Mouse (Mus musculus): ENCODE measurements around the gene Olfr1495. TPM values are rescaled to one million over a fixed set of nuclear protein-coding genes. Genes with fewer than 3 reads are reported as not detected.
"Not testable (repeated sequence)": the region's sequence is repeated elsewhere in the genome, so short reads cannot be mapped to it uniquely, and the experiment has no call there.

The Olfr1495 gene
- not detected in 2 replicates for polyA plus RNA-seq (2014; fragmentation: Nextera tagmentation; extraction: Ambion mirVana)

- H3K4me3 ChIP-seq (ENCODE audit: low read depth, low read length): no peak within 1 kb of the TSS
- H3K9ac ChIP-seq (replicated peaks; ENCODE audit: low read depth, low read length): no peak within 1 kb of the TSS
- no peaks in the 10 kb centered on the region for H3K27me3 ChIP-seq (ENCODE audit: control insufficient read depth, insufficient read depth, low read length)
- H3K9me3 ChIP-seq (ENCODE audit: control insufficient read depth, low read depth, low read length): no peaks in the 10 kb centered on the region
- no peaks in the 10 kb centered on the region for H3K36me3 ChIP-seq (ENCODE audit: control insufficient read depth, insufficient read depth, low read length)
- ATAC-seq (ENCODE audit: insufficient number of reproducible peaks, insufficient read depth, low FRiP score, low read depth): no peak
- WGBS: 87% methylated on average over 3 of the region's 3 CpGs
- H3K27ac ChIP-seq (ENCODE audit: low read length): no peak within 1 kb of the TSS
- no peaks in the 10 kb centered on the region for H3K4me1 ChIP-seq (ENCODE audit: control insufficient read depth, insufficient read depth, low read length)
- no peak within 1 kb of the TSS for H3K4me2 ChIP-seq (replicated peaks; ENCODE audit: low read depth, low read length)
Observed at GRCm38 (mm10) chr19:13764306-13764705, at the start of gene Olfr1495. Gene Olfr1495 (plus strand): TSS chr19:13764606.

GRCm38 (mm10) chr19:13722978-13723377, 41.4 kb upstream of the Olfr1495 start, which contains the start of gene Olfr1493-ps1:
Gene Olfr1493-ps1 (plus strand): TSS chr19:13723278.
- H3K9me3 ChIP-seq (ENCODE audit: control insufficient read depth, low read depth, low read length): no peaks in the 10 kb centered on the region
- WGBS: 53% methylated on average over 2 of the region's 2 CpGs
- no peak for ATAC-seq (ENCODE audit: insufficient number of reproducible peaks, insufficient read depth, low FRiP score, low read depth)
- H3K9ac ChIP-seq (replicated peaks; ENCODE audit: low read depth, low read length): no peak within 1 kb of the TSS
- H3K4me1 ChIP-seq (ENCODE audit: control insufficient read depth, insufficient read depth, low read length): no peaks in the 10 kb centered on the region
- H3K27me3 ChIP-seq (ENCODE audit: control insufficient read depth, insufficient read depth, low read length): no peaks in the 10 kb centered on the region
- no peak within 1 kb of the TSS for H3K4me2 ChIP-seq (replicated peaks; ENCODE audit: low read depth, low read length)
- no peak within 1 kb of the TSS for H3K27ac ChIP-seq (ENCODE audit: low read length)
- no peak within 1 kb of the TSS for H3K4me3 ChIP-seq (ENCODE audit: low read depth, low read length)
- H3K36me3 ChIP-seq (ENCODE audit: control insufficient read depth, insufficient read depth, low read length): no peaks in the 10 kb centered on the region

- no peak within 1 kb of the TSS for H3K9ac ChIP-seq (replicated peaks; ENCODE audit: low read depth, low read length)
- H3K27me3 ChIP-seq (ENCODE audit: control insufficient read depth, insufficient read depth, low read length): no peaks in the 10 kb centered on the region
- no peak within 1 kb of the TSS for H3K4me3 ChIP-seq (ENCODE audit: low read depth, low read length)
- H3K27ac ChIP-seq (ENCODE audit: low read length): no peak within 1 kb of the TSS
- no peak for ATAC-seq (ENCODE audit: insufficient number of reproducible peaks, insufficient read depth, low FRiP score, low read depth)
- no peaks in the 10 kb centered on the region for H3K9me3 ChIP-seq (ENCODE audit: control insufficient read depth, low read depth, low read length)
- H3K4me2 ChIP-seq (replicated peaks; ENCODE audit: low read depth, low read length): no peak within 1 kb of the TSS
- WGBS: 85% methylated on average over 4 of the region's 4 CpGs
- H3K4me1 ChIP-seq (ENCODE audit: control insufficient read depth, insufficient read depth, low read length): no peaks in the 10 kb centered on the region
- no peaks in the 10 kb centered on the region for H3K36me3 ChIP-seq (ENCODE audit: control insufficient read depth, insufficient read depth, low read length)
Observed at GRCm38 (mm10) chr19:13739428-13739827, 25.0 kb upstream of the Olfr1495 start, which contains the start of gene Olfr1494. Gene Olfr1494 (plus strand): TSS chr19:13739728.

GRCm38 (mm10) chr19:13749366-13749765, 15.0 kb upstream of the Olfr1495 start:
- H3K4me1 ChIP-seq (ENCODE audit: control insufficient read depth, insufficient read depth, low read length): no peaks in the 10 kb centered on the region
- no peak overlapping the region for H3K4me3 ChIP-seq (ENCODE audit: low read depth, low read length)
- H3K9me3 ChIP-seq (ENCODE audit: control insufficient read depth, low read depth, low read length): no peaks in the 10 kb centered on the region
- no peaks in the 10 kb centered on the region for H3K36me3 ChIP-seq (ENCODE audit: control insufficient read depth, insufficient read depth, low read length)
- WGBS: 78% methylated on average over 1 of the region's 1 CpGs
- no peaks in the 10 kb centered on the region for H3K27me3 ChIP-seq (ENCODE audit: control insufficient read depth, insufficient read depth, low read length)
- ATAC-seq (ENCODE audit: insufficient number of reproducible peaks, insufficient read depth, low FRiP score, low read depth): no peak
- H3K9ac ChIP-seq (replicated peaks; ENCODE audit: low read depth, low read length): no peak overlapping the region
- no peak overlapping the region for H3K27ac ChIP-seq (ENCODE audit: low read length)
- no peak overlapping the region for H3K4me2 ChIP-seq (replicated peaks; ENCODE audit: low read depth, low read length)

- Histone ChIP-seq H3K9ac (replicated peaks; ENCODE audit: low read depth, low read length) (no peak overlapping the region), H3K27me3 (ENCODE audit: control insufficient read depth, insufficient read depth, low read length) (no peaks in the 10 kb centered on the region), H3K9me3 (ENCODE audit: control insufficient read depth, low read depth, low read length) (no peaks in the 10 kb centered on the region), H3K27ac (ENCODE audit: low read length) (no peak overlapping the region), H3K4me3 (ENCODE audit: low read depth, low read length) (no peak overlapping the region), H3K4me2 (replicated peaks; ENCODE audit: low read depth, low read length) (no peak overlapping the region), H3K36me3 (ENCODE audit: control insufficient read depth, insufficient read depth, low read length) (no peaks in the 10 kb centered on the region), H3K4me1 (ENCODE audit: control insufficient read depth, insufficient read depth, low read length) (no peaks in the 10 kb centered on the region)
- 88% methylated on average over 9 of the region's 9 CpGs for WGBS
- no peak for ATAC-seq (ENCODE audit: insufficient number of reproducible peaks, insufficient read depth, low FRiP score, low read depth)
Observed at GRCm38 (mm10) chr19:13768565-13769276, 4.3 kb downstream of the Olfr1495 start.

GRCm38 (mm10) chr19:13777578-13777977, 13.2 kb downstream of the Olfr1495 start, which contains the start of gene Olfr1496:
Gene Olfr1496 (plus strand): TSS chr19:13777878.
- Histone ChIP-seq H3K36me3 (ENCODE audit: control insufficient read depth, insufficient read depth, low read length) (no peaks in the 10 kb centered on the region), H3K27ac (ENCODE audit: low read length) (no peak within 1 kb of the TSS), H3K4me2 (replicated peaks; ENCODE audit: low read depth, low read length) (no peak within 1 kb of the TSS), H3K4me1 (ENCODE audit: control insufficient read depth, insufficient read depth, low read length) (no peaks in the 10 kb centered on the region), H3K9me3 (ENCODE audit: control insufficient read depth, low read depth, low read length) (no peaks in the 10 kb centered on the region), H3K4me3 (ENCODE audit: low read depth, low read length) (no peak within 1 kb of the TSS), H3K9ac (replicated peaks; ENCODE audit: low read depth, low read length) (no peak within 1 kb of the TSS), H3K27me3 (ENCODE audit: control insufficient read depth, insufficient read depth, low read length) (no peaks in the 10 kb centered on the region)
- no peak for ATAC-seq (ENCODE audit: insufficient number of reproducible peaks, insufficient read depth, low FRiP score, low read depth)
- 78% methylated on average over 1 of the region's 1 CpGs for WGBS

- no peaks in the 10 kb centered on the region for H3K4me1 ChIP-seq (ENCODE audit: control insufficient read depth, insufficient read depth, low read length)
- no peaks in the 10 kb centered on the region for H3K27me3 ChIP-seq (ENCODE audit: control insufficient read depth, insufficient read depth, low read length)
- H3K9ac ChIP-seq (replicated peaks; ENCODE audit: low read depth, low read length): no peak within 1 kb of the TSS
- ATAC-seq (ENCODE audit: insufficient number of reproducible peaks, insufficient read depth, low FRiP score, low read depth): no peak
- no peak within 1 kb of the TSS for H3K4me2 ChIP-seq (replicated peaks; ENCODE audit: low read depth, low read length)
- no peaks in the 10 kb centered on the region for H3K9me3 ChIP-seq (ENCODE audit: control insufficient read depth, low read depth, low read length)
- no peak within 1 kb of the TSS for H3K4me3 ChIP-seq (ENCODE audit: low read depth, low read length)
- H3K27ac ChIP-seq (ENCODE audit: low read length): no peak within 1 kb of the TSS
- H3K36me3 ChIP-seq (ENCODE audit: control insufficient read depth, insufficient read depth, low read length): no peaks in the 10 kb centered on the region
Observed at GRCm38 (mm10) chr19:13798102-13798501, 33.7 kb downstream of the Olfr1495 start, which contains the start of gene Olfr1497. Gene Olfr1497 (minus strand): TSS chr19:13798202.

GRCm38 (mm10) chr19:13805486-13805885, 41.1 kb downstream of the Olfr1495 start:
- WGBS: 69% methylated on average over 1 of the region's 1 CpGs
- not testable (repeated sequence) for H3K4me3 ChIP-seq (ENCODE audit: low read depth, low read length); H3K4me1 ChIP-seq (ENCODE audit: control insufficient read depth, insufficient read depth, low read length); H3K36me3 ChIP-seq (ENCODE audit: control insufficient read depth, insufficient read depth, low read length); H3K4me2 ChIP-seq (replicated peaks; ENCODE audit: low read depth, low read length); H3K27me3 ChIP-seq (ENCODE audit: control insufficient read depth, insufficient read depth, low read length); H3K9ac ChIP-seq (replicated peaks; ENCODE audit: low read depth, low read length); H3K9me3 ChIP-seq (ENCODE audit: control insufficient read depth, low read depth, low read length); H3K27ac ChIP-seq (ENCODE audit: low read length); ATAC-seq (ENCODE audit: insufficient number of reproducible peaks, insufficient read depth, low FRiP score, low read depth)

GRCm38 (mm10) chr19:13812823-13813222, 48.4 kb downstream of the Olfr1495 start:
- Histone ChIP-seq H3K27me3 (ENCODE audit: control insufficient read depth, insufficient read depth, low read length) (no peaks in the 10 kb centered on the region), H3K36me3 (ENCODE audit: control insufficient read depth, insufficient read depth, low read length) (no peaks in the 10 kb centered on the region), H3K9ac (replicated peaks; ENCODE audit: low read depth, low read length) (no peak overlapping the region), H3K4me2 (replicated peaks; ENCODE audit: low read depth, low read length) (no peak overlapping the region), H3K27ac (ENCODE audit: low read length) (no peak overlapping the region), H3K4me1 (ENCODE audit: control insufficient read depth, insufficient read depth, low read length) (no peaks in the 10 kb centered on the region), H3K9me3 (ENCODE audit: control insufficient read depth, low read depth, low read length) (no peaks in the 10 kb centered on the region), H3K4me3 (ENCODE audit: low read depth, low read length) (no peak overlapping the region)
- no peak for ATAC-seq (ENCODE audit: insufficient number of reproducible peaks, insufficient read depth, low FRiP score, low read depth)
- 53% methylated on average over 2 of the region's 2 CpGs for WGBS
